In the genomic region with DNA sequence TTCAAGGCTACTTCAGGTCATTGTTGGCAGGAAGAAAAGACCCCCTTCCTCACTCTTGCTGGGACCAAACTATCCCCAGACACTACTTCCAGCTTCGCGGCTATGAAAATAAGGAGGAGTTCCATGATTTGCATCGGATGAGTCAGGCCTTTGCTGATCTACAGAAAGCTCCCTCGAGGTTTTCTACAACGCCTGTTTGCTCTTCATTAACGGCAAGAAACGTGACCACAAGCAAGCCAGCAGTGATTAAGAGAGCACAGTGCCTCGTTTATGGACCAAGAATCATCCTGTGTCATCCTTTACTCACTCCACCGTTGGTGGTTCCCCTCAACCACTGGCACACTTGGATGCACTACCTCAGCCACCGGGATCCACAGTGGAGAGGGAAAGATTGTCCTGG, we compare ENCODE assay signal across 32 mouse cellular contexts. TPM values are rescaled to one million over a fixed set of nuclear protein-coding genes. Genes with fewer than 3 reads are reported as not detected.
DNase-seq lines count a peak whose midpoint lies in the region; ATAC-seq and TF ChIP-seq lines count a peak whose summit lies in the region.
"Had no signal": no experiment of that assay in that cellular context is flagged by ENCODE, and none has a peak within 500 bp of the region (broad histone marks: within the 10 kb centered on the region; RNA-seq: fewer than 3 reads in every experiment).

No protein-coding gene starts in this region.

- H3K27ac ChIP-seq in intestine, embryonic 16.5 days (ENCODE audit: low read length): peak overlapping the region; percentile 28; the same call in 1 of the 2 replicates
- no peak overlapping the region; the same call in 1 of the 2 replicates for H3K27ac ChIP-seq in intestine, postnatal 0 days (ENCODE audit: low read depth, low read length)
- H3K27ac ChIP-seq in stomach, embryonic 16.5 days (ENCODE audit: low read length): peak overlapping the region; percentile 37; the same call in 1 of the 2 replicates
- H3K27ac ChIP-seq: embryonic facial prominence, embryonic 10.5 days; embryonic facial prominence, embryonic 13.5 days; forebrain, embryonic 12.5 days; forebrain, embryonic 15.5 days; hindbrain, embryonic 10.5 days; hindbrain, embryonic 13.5 days; intestine, embryonic 15.5 days had no signal

- H3K4me3 ChIP-seq in intestine, embryonic 16.5 days (ENCODE audit: low read length): no peak overlapping the region
- H3K4me3 ChIP-seq in intestine, postnatal 0 days (ENCODE audit: low read depth, low read length): no peak overlapping the region
- H3K4me3 ChIP-seq in stomach, embryonic 16.5 days (replicated peaks; ENCODE audit: low read length): no peak overlapping the region
- H3K4me3 ChIP-seq: embryonic facial prominence, embryonic 10.5 days; embryonic facial prominence, embryonic 13.5 days; erythroblast, embryonic 14.5 days; forebrain, embryonic 12.5 days; forebrain, embryonic 15.5 days; hindbrain, embryonic 10.5 days; hindbrain, embryonic 13.5 days; intestine, embryonic 15.5 days had no signal

- no peak for TF ChIP-seq CTCF in intestine, postnatal 0 days (IDR thresholded peaks at IDR 0.05; ENCODE audit: low read depth)

- H3K4me2 ChIP-seq in intestine, embryonic 16.5 days (ENCODE audit: low read depth, low read length): no peak overlapping the region
- H3K4me2 ChIP-seq in intestine, postnatal 0 days (replicated peaks; ENCODE audit: low read depth): no peak overlapping the region
- H3K4me2 ChIP-seq in stomach, embryonic 16.5 days (ENCODE audit: low read depth, low read length): no peak overlapping the region
- H3K4me2 ChIP-seq: embryonic facial prominence, embryonic 13.5 days; forebrain, embryonic 12.5 days; forebrain, embryonic 15.5 days; heart, embryonic 11.5 days; hindbrain, embryonic 13.5 days; intestine, embryonic 15.5 days had no signal

- peak; percentile 25 to 61 for DNase-seq in adrenal gland, adult (ENCODE audit: inconsistent age in 2 of 2, low spot score in 1 of 2)
- no peak for DNase-seq in adrenal gland, postnatal 4 days (ENCODE audit: low spot score in 2 of 2)
- no peak for DNase-seq in gastrocnemius, postnatal 25 days
- DNase-seq: adrenal gland, postnatal 14 days; cerebellum, adult 11-12 months; cerebellum, adult 8-10 months; cerebellum, postnatal 10 days; cerebellum, postnatal 36 days; embryo, embryonic 11 days; gastrocnemius, postnatal 36 days had no signal

- H3K4me1 ChIP-seq in intestine, embryonic 16.5 days (ENCODE audit: control insufficient read depth, insufficient read depth, low read length): peaks cover 12% of the 10 kb centered on the region
- no peaks in the 10 kb centered on the region for H3K4me1 ChIP-seq in intestine, postnatal 0 days (replicated peaks; ENCODE audit: control insufficient read depth, insufficient read depth, low read length)
- peaks cover 16% of the 10 kb centered on the region; the same call in 1 of the 2 replicates for H3K4me1 ChIP-seq in stomach, embryonic 16.5 days (ENCODE audit: control insufficient read depth, insufficient read depth, low read length)
- H3K4me1 ChIP-seq: forebrain, embryonic 12.5 days; forebrain, embryonic 15.5 days; hindbrain, embryonic 10.5 days; hindbrain, embryonic 13.5 days had no signal

- no peaks in the 10 kb centered on the region for H3K27me3 ChIP-seq in intestine, embryonic 16.5 days (replicated peaks; ENCODE audit: control insufficient read depth, insufficient read depth, low read length)
- no peaks in the 10 kb centered on the region for H3K27me3 ChIP-seq in intestine, postnatal 0 days (replicated peaks; ENCODE audit: control insufficient read depth, insufficient read depth, low read length)
- no peaks in the 10 kb centered on the region for H3K27me3 ChIP-seq in stomach, embryonic 16.5 days (ENCODE audit: control insufficient read depth, insufficient read depth, low read length)
- H3K27me3 ChIP-seq: embryonic facial prominence, embryonic 13.5 days; forebrain, embryonic 12.5 days; forebrain, embryonic 15.5 days; hindbrain, embryonic 13.5 days; intestine, embryonic 15.5 days had no signal

- H3K9ac ChIP-seq in intestine, embryonic 16.5 days (ENCODE audit: low read depth, low read length): no peak overlapping the region
- H3K9ac ChIP-seq in intestine, postnatal 0 days (ENCODE audit: low read depth, low read length): no peak overlapping the region
- H3K9ac ChIP-seq in stomach, embryonic 16.5 days (ENCODE audit: low read length): no peak overlapping the region
- H3K9ac ChIP-seq: embryonic facial prominence, embryonic 13.5 days; forebrain, embryonic 12.5 days; forebrain, embryonic 15.5 days; hindbrain, embryonic 13.5 days; intestine, embryonic 15.5 days had no signal

- 75% methylated on average over 10 of the region's 10 CpGs for WGBS in intestine, embryonic 16.5 days
- 56% methylated on average over 10 of the region's 10 CpGs for WGBS in intestine, postnatal 0 days
- WGBS in stomach, embryonic 16.5 days: 68% methylated on average over 10 of the region's 10 CpGs

- no peak for ATAC-seq in intestine, embryonic 16.5 days
- ATAC-seq in intestine, postnatal 0 days: no peak
- ATAC-seq in stomach, embryonic 16.5 days (ENCODE audit: insufficient read depth, low FRiP score): no peak
- ATAC-seq: forebrain, embryonic 15.5 days; hindbrain, embryonic 16.5 days; intestine, embryonic 15.5 days had no signal

- H3K36me3 ChIP-seq in intestine, embryonic 16.5 days (ENCODE audit: control insufficient read depth, insufficient read depth, low read length): no peaks in the 10 kb centered on the region
- no peaks in the 10 kb centered on the region for H3K36me3 ChIP-seq in intestine, postnatal 0 days (ENCODE audit: control insufficient read depth, insufficient read depth)
- no peaks in the 10 kb centered on the region for H3K36me3 ChIP-seq in stomach, embryonic 16.5 days (ENCODE audit: control insufficient read depth, insufficient read depth, low read length)
- H3K36me3 ChIP-seq: embryonic facial prominence, embryonic 10.5 days; embryonic facial prominence, embryonic 13.5 days; forebrain, embryonic 12.5 days; forebrain, embryonic 15.5 days; G1E; hindbrain, embryonic 10.5 days; hindbrain, embryonic 13.5 days; intestine, embryonic 15.5 days had no signal

- no peaks in the 10 kb centered on the region for H3K9me3 ChIP-seq in intestine, embryonic 16.5 days (ENCODE audit: control insufficient read depth, low read length)
- H3K9me3 ChIP-seq in intestine, postnatal 0 days (ENCODE audit: control insufficient read depth): no peaks in the 10 kb centered on the region
- H3K9me3 ChIP-seq in stomach, embryonic 16.5 days (replicated peaks; ENCODE audit: control insufficient read depth, low read length): no peaks in the 10 kb centered on the region
- H3K9me3 ChIP-seq: embryonic facial prominence, embryonic 10.5 days; embryonic facial prominence, embryonic 13.5 days; forebrain, embryonic 12.5 days; forebrain, embryonic 15.5 days; G1E; hindbrain, embryonic 10.5 days; hindbrain, embryonic 13.5 days; intestine, embryonic 15.5 days had no signal

RNA-seq across cellular contexts. Expression of a gene that starts 6.1 kb away (rescaled TPM):
- total RNA-seq in adrenal gland, postnatal 4 days (2021): not detected
- polyA plus RNA-seq in intestine, embryonic 16.5 days (2015; fragmentation: Nextera tagmentation; extraction: Ambion mirVana): 0.29 and 0.45 TPM in 2 replicates
- polyA plus RNA-seq in intestine, postnatal 0 days (2015; fragmentation: Nextera tagmentation; extraction: Ambion mirVana): 0.25 and 0.51 TPM in 2 replicates
- polyA plus RNA-seq in stomach, embryonic 16.5 days (2015; fragmentation: Nextera tagmentation; extraction: Ambion mirVana): 0.30 and 0.34 TPM in 2 replicates
- not detected for total RNA-seq in gastrocnemius, postnatal 25 days (2021)
- total RNA-seq: adrenal gland, postnatal 14 days; G1E; gastrocnemius, adult 8-10 months; gastrocnemius, postnatal 36 days; granulocyte monocyte progenitor cell, adult 5-6 weeks; heart, adult 8-10 months; heart, postnatal 25 days had no signal
- polyA plus RNA-seq: brain, embryonic 14.5 days; cortical plate, adult 2 months; erythroblast, embryonic 14.5 days; G1E; heart, embryonic 11.5 days; heart, embryonic 14.5 days; heart, postnatal 0 days; hindbrain, embryonic 13.5 days; hindbrain, embryonic 16.5 days had no signal

RNA-seq across cellular contexts. Expression of a gene that starts 11.6 kb away (rescaled TPM):
- total RNA-seq in adrenal gland, postnatal 4 days (2021): 10 to 100 TPM; 32.8 to 36.2 TPM
- polyA plus RNA-seq in intestine, embryonic 16.5 days (2015; fragmentation: Nextera tagmentation; extraction: Ambion mirVana): 27.3 and 27.5 TPM in 2 replicates
- polyA plus RNA-seq in intestine, postnatal 0 days (2015; fragmentation: Nextera tagmentation; extraction: Ambion mirVana): 21.0 and 21.2 TPM in 2 replicates
- polyA plus RNA-seq in stomach, embryonic 16.5 days (2015; fragmentation: Nextera tagmentation; extraction: Ambion mirVana): 24.3 and 26.8 TPM in 2 replicates
- 1 to 10 TPM in 1 of 2 experiments, under 1 TPM in 1; 0.96 to 1.4 TPM for total RNA-seq in gastrocnemius, postnatal 25 days (2021)
- polyA plus RNA-seq: erythroblast, embryonic 14.5 days; G1E had no signal

Comparison
In these comparisons a context has a peak if more than half of its experiments do, and no peak if none do; other contexts are left out.
1. DNase-seq: peak in adrenal gland, adult (2 of 2); none in adrenal gland, postnatal 4 days (0 of 2) and gastrocnemius, postnatal 25 days (single experiment).